Mouse (Mus musculus) erythroblast, adult 5-6 weeks (primary cell): Measurements from ENCODE around the gene Spata2l. TPM values are rescaled to one million over a fixed set of nuclear protein-coding genes. Genes with fewer than 3 reads are reported as not detected.
"Not testable (repeated sequence)": the region's sequence is repeated elsewhere in the genome, so short reads cannot be mapped to it uniquely, and the experiment has no call there.

Experiments used
- ATAC-seq: replicated peaks from 2 replicates; pipeline ENCODE4 v1.8.0; 2016; ENCODE audit warnings: moderate number of reproducible peaks, mild to moderate bottlenecking, moderate TSS enrichment, inconsistent platforms; ENCODE audit not compliant: poor library complexity, low FRiP score, severe bottlenecking
- total RNA-seq, 2 experiments: library from RNA; stranded (forward) in 1 of 2; stranded (reverse) in 1 of 2; fragments of 150-400 nt in 1 of 2; fragments of 200-764, 138-1000 nt in 1 of 2; gene quantifications; 2 replicates each; pipeline versions ENCODE4 v1.2.3 to v1.2.4; 2015 to 2017; ENCODE audit warnings: low replicate concordance in 2 of 2

Spata2l gene
- total RNA-seq, 2 experiments from 2014 or later, result 2.0 TPM; not detected in 1

DNA sequence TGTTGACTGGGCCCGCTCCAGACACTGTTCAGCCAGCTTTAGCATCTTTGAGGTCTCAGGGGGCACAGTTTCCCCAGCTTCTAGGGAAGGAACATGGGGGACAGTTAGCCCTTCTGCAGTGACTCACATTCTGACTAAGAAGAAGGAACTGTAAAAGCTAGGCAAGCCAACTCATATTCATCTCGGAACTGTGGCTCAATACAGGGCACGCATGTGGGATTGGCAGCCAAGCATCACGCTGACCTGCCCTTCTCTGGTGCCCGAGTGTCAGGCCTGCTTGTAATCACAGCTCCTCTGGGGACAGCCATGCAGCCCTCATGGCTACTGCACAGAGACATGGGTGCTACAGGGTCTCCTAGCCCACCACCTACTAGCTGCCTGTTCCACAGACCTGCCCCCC, 14.9 kb upstream of the Spata2l start:
- no peak for ATAC-seq

DNA sequence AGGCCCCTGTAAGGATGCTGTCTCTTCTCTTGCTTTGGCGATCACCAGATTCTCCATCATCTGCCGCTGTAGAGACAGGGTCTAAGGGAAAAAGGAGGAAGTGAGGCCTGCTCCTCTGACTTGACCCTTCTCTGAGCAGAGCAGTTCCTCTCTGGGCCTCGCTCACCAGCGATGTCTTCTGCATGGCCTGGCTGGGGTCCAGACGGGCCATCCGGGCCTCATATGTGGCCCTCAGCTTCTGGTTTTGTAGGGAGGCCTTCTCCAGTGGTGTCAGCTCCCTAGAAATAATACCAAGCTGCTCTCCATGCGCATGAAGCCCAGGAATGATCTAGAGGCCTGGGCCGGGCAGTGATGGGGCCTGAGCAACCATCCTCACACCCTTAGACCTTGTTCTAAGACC, 12.6 kb upstream of the Spata2l start:
- ATAC-seq, result no peak

DNA sequence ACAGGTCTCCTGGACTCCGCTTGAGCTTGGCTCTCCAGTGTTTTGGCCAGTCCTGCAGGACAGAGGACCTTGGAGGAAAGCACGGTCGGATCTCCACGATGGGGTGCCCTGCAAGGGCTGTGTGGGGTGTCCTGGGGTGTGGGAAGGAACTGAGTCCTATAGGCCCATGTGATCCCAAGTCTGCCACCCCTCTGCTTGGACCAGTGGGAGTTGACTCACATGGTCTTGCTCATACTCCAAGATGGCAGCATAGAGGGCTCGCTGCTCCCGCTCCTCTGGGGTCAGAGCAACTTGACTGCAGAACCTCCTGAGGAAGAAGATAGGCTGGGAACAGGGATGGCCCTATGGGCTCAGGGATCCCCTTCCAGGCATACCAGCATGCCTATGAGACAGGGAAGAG, 11.7 kb upstream of the Spata2l start:
- ATAC-seq, result no peak

DNA sequence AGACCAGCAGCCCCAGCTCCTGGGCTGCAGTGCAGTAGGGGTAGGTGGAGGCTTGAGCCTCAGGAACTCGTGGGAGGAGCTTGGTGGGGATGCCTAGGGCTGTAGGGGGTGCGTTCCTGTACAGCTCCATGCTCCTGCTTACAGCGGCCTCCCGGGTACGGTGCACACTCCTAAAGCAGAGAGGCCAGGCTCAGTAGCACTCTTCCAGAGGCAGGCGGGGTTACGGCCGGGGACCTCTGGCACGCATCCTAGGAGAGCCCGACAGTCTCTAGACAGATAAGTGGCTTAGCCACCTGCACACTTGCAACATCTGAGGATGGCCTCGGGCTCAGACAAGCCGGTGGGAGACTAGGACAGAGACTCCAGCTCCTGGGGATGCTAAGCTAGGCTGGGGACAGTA, 9.5 kb upstream of the Spata2l start:
- ATAC-seq, result no peak

DNA sequence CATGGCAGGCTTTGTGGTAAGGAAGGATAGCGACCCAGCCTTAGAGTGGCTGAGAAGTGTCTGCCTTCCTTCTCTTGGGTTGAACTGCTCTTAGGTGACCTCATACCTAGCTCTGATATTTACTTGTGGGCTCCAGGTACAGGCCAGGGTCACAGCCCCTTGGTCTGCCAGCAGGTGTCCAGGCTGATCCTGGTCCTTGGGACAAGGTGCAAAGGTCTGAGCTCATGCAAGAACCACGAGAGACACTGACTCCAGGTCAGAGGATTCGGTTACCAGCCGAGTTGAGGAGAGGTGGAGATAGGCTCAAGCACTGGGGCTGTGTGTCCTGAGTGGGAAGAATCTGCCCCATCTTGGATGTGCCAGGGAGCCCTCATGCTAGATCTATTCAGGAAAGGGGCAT, 8.3 kb upstream of the Spata2l start:
- no peak for ATAC-seq

DNA sequence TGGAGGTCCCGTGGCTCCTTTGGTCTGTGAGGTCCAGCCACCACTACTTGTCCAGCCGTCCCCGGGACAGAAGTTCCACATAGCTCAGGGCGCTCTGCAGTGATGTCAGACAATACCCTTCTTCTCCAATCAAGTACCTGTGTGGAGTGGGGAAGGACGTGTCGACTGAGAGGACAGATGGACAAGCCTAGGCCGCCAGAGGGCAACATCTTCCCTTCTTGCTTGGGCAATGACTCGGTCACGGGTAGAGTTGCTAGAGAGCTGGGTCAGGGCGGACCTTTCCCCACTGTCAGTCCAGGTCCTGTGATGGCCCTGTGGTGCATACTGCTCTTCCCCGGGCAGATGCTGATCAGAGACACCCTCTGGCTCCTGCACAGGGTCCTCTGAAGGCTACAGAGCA, 7.0 kb upstream of the Spata2l start:
- ATAC-seq, result no peak

DNA sequence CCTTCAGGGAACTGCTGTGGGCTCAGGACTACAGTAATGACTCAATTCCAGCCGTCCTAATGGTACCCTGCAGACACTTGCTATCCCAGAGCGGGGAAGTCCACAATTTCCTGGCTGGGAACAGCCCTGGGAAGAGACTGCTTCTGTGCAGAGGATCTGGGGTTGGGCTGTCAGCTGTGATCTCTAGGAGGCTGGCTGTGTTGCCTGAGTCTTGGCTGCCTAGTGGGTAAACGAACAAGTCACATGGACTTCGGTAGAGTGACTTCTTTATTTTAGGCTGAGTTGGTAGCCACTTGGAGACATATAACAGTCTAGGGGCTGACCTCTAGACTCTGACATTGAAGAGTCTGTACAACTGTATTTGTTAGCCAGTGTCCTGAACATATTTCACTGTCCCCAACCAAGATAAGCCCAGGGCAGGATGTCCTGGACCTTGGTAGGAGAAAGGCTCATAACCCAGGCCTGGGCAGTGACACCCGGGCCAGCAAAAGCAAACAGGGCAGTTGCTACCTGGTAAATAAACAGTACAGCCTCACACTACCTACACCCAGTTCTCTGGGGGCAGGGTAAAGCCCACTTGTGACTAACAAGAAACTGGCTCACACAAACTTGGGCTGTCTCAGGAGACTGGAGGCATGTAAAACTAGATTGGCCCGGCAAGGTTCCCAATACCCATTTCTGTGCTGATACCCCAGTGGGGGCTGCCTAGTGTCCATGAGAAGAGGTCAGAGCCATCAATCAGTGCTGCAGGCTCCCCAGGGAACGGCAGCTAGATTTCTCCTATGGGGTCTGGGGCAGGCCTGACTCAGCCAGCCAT, 6.3 kb upstream of the Spata2l start:
- no peak for ATAC-seq

DNA sequence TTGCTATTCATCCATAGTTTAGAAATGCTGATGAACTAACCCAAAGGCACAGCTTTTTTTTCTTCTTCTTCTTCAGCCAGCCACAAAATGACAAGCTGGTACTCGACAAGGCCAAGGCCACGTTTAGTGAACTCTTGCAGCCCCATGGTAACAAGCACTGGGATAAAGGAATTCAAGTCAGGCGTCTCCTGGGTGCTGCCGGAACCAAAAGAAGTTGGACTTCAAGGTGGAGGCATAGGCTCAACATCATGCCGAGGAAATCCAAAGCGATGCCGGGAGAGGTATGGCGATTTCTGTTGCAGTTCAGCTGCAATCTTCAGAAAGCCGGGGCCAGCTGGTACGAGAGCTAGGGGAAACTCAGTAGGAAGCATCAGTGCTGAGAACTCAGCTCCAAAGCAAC, 3.4 kb upstream of the Spata2l start:
- ATAC-seq, result no peak

DNA sequence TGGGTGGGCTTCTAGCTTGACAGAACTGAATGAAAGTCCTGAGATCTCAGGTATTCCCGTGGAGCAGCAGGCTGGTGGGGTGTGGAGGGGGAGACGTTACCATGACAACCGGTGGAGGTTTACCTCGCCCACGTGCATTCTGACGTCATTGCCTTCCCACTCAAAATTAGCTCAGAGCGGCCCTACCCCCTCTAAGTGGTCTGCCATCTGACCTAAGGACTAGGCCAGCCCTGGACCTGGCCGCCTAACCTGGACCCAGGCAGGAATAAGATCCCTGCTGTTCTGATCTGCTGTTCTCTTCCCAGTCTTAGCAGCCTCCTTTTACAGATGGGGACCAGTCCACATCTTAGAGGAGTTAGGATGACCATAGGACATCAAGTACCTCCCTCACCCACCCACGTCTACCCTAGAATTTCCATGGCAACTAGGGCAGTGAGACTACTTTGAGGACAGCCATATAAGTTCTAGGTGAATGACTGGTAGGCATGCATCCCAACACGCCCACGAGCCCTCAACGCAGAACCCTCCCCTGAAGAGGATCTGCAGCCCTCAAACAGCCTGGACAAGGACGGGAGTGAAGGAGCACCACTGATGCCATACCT, 1.0 kb downstream of the Spata2l start:
- no peak for ATAC-seq

DNA sequence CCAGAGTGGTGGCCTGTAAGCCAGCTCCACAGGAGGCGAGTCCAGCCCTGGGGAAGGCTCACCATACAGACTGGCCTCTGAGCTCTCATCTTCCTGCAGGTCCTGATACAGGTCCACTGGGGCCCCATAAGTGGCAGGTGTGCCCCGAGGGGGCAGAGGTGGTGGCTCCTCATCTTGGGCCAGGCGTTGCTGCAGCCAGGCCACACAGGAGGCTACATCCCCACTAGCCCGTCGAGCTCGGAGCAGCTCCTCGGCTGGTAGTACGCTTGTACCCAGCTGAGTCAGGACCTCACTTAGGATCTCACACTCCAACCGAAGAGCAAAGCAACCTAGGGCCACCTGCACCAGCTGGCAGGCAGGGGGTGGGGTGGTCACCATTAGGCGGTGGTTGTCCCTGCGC, 2.3 kb downstream of the Spata2l start:
- ATAC-seq, result no peak

DNA sequence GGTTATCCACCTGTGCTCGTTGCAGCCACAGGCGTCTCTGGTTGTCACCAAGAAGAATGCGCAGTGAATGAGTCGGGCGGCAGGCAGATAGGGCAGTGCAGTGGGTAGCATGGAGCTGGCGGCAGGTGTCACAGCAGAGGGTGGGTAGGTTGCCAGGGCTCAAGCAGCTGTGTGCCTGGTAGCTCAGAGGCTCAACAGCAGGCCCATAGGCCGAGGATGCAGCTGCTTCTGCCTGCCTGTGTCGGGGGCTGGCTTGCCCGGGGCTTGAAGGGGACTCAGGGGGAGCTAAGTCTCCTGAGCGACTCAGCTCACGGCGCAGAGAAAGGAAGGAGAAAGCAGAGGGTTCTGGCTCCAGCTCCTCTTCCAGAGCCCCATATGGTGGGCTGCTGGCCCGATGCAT, 2.7 kb downstream of the Spata2l start:
- no peak for ATAC-seq

DNA sequence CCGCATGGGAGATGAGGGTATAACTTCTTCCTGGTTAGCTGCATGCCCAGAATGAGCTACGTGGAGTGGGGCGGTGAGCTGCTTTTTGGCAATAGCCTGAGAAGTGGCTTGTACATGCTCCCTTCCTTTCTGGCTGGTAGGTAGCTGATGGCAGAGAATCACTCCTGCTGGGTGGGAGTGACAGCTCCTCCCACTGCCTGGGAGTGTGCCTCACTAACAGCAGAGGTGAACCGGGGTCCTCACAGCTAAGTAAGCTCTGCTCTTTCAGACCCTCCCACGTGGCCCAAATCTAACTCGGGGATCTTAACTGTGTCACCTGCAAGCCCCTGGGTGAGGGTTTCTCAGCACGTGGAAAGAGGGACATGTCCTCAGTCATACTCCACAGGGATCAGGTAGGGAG, 3.5 kb downstream of the Spata2l start:
- no peak for ATAC-seq

DNA sequence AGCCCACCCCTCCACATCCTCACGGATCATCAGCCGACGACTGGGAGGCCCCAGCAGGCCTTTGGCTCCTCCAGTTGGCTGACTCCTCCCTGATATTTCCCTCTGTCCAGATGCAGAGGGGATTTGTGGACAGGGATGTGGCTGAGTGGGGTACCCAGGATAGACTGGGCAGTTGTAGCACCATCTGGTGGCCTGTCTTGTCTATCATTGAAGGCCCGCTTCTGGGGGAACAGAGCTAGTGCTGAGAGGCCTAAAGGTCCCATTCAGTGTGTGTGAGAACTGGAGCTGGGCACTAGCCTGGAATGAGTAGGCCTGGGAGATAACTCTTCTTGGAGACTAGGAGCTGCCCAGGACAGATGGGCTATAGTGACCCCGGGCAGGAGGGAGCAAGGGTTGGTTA, 4.3 kb downstream of the Spata2l start:
- ATAC-seq, result no peak

DNA sequence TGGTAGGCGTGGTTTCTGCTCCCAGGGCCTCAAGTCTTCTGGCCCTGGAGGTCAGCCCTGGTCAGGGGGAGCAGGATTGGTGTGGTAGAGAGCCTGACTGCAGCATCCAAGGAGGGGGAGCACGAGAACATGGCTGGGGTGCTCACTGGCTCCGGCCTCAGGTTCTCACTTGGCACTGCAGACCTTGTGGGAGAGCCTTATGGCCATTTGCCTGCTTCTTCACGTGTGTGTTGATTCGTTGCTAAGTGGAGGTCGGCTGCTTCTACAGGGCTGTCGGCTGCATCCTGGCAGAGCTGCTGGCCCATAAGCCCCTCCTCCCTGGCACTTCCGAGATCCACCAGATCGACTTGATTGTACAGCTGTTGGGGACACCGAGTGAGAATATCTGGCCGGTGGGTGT, 5.7 kb downstream of the Spata2l start:
- not testable (repeated sequence) for ATAC-seq

DNA sequence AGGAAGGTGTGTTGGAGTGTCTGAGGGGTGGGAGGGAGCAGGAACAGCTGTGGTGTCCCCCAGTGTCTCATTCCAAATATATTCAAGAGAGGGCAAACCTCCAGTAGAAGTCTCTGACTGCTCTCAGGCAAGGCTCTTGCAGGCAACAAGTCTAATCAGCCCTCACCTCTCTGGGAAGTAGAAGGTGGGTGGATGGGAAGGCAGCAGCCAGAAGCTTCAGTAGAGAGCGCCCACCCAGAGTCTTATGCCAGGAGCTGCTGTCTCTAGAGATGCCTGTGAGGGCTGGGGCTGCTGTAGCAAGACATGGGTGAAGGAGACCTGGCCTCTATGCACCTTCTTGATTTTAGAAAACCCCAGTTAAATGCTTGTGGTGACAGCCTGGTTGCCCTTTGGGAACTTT, 7.6 kb downstream of the Spata2l start:
- no peak for ATAC-seq

DNA sequence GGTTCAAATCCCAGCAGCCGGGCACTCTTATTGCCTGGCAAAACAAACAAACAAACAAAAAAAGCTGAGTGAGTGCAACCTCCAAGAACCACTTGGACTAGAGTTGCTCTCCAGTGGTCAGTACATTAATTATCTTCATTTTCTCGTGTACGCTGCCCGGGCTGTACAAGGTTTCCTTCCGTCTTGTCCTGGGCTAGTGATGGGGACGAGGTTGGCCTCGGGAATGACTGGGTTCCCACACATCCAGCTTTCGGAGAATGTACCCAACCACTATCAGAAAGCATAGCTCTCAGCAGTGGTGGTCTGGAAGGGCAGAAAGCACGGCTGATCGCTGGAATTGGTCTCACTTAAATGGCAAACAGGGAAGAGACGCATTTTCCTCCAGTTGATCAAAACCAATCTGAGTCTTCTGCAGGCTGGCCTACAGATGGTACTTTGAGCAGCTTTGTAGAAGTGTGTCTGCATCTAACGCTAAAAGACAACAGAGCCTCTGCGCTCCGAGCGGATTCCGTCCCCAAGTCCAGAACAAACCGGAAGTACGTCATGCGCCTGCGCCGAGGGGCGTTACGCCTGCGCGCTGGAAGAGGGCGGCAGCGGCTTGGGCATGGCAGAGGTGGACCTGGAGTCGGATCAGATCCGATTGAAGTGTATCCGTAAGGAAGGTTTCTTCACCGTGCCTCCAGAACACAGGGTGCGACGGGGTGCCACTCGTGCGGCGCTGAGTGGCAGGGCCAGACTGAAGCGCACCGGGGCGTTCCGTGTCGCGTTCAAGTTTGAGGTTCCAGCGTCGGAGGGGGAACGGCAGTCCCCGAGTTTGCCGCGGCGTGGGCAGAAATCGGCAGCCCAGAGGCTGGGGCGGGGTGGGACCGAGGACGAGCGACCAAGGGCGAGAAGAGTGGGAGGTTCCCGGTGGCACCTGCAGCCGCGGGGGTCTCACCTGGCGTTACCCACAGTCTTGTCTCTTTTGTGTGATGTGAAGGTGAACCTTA, 11.5 kb downstream of the Spata2l start, which contains the start of gene Cdk10:
Cdk10 (plus strand) TSS at position 565 of the 989 bp plus-strand sequence.
- ATAC-seq, result peak; percentile 98

DNA sequence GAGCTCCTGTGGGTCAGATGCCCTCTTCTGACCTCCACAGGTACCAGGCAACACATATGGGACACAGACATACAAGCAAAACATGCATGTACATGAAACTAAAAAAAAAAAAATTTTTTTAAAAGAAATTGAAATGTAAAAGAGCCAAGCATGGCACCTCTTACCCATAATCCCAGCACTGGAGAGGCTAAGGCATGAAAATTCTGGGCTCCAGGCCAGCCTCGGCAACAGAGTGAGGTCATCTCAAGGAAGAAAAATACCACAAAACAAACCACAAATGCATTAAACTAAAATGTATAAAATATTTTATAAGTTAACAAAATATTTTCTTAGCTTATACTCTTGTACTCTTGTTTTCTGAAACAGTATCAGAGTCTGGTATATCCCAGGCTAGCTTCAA, 15.1 kb downstream of the Spata2l start:
- no peak for ATAC-seq

DNA sequence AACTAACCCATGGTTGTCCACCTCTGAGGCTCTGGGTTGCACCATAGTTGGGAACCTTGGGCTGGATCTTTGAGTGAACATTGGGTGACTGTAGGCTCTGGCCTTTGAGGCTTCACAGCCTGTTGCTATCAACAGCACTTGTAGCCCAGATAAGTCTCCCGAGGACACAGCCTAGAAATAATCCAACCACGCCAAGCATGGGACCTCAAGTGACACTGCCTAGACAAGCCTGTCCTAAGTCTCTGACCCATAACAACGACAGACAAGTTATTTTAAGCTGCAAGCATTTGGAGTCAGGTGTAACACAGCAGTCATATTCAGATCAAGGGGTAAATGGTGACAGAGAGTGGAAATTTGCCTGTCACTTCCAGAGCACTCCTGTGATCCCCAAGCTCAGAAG, 20.6 kb downstream of the Spata2l start:
- ATAC-seq, result no peak

DNA sequence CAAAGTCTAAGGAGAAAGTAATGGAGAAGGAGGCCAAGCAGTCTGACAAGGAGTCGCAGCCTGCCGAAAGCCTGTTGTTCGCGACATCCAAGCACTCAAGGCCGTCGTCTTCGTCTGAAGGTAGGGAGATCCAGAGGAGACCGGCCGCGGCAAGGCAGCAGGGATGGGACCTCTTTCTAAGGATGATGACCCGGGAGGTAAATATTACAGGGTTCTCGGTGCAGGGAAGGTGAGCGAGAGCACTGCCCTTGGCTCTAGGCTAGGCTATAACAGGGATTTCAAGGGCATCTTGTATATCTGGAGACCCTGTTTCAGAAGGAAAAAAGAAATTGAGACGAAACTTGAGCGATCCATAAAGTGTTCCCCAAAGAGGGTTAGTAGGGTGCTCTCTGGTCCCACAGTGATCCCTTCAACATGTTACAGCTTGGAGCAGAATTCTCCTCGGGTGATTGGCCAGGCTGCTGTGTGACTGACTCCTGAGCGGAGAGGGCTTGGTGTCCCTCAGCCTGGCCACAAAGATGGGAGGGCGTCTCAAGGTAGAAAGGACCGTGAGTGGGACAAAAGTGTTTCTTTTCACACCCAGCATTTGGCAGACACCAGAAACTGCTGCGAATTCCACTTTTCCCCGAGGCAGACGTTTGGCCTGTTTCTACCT, 22.8 kb downstream of the Spata2l start:
- ATAC-seq, result peak; percentile 21
